Mouse (Mus musculus) layer of hippocampus, postnatal 10 days (tissue): ENCODE results near the gene Nlgn1. TPM values are rescaled to one million over a fixed set of nuclear protein-coding genes. Genes with fewer than 3 reads are reported as not detected.
A peak's percentile ranks its signal among the peaks of the same experiment; 100 is the strongest.

ENCODE experiments used
- DNase-seq, 2 experiments: peaks; one replicate each; pipeline ENCODE4 v3.0.0; 2021; ENCODE audit warnings: low spot score in 2 of 2
- long read RNA-seq: library from polyadenylated mRNA; stranded (forward); transcript quantifications from one replicate; pipeline ENCODE4 v2.0.0, GENCODE M21; 2023
- total RNA-seq, 2 experiments: library from RNA; stranded (reverse); gene quantifications; 2 replicates each; pipeline ENCODE4 v1.2.3; 2021

Gene Nlgn1
- 100 to 1,000 TPM; 112 to 114 TPM for total RNA-seq
- long read RNA-seq, partial matches to known transcripts, result 6 of 11 reads
- long read RNA-seq, other reads (novel, unspliced or antisense), result 5 of 11 reads

DNA sequence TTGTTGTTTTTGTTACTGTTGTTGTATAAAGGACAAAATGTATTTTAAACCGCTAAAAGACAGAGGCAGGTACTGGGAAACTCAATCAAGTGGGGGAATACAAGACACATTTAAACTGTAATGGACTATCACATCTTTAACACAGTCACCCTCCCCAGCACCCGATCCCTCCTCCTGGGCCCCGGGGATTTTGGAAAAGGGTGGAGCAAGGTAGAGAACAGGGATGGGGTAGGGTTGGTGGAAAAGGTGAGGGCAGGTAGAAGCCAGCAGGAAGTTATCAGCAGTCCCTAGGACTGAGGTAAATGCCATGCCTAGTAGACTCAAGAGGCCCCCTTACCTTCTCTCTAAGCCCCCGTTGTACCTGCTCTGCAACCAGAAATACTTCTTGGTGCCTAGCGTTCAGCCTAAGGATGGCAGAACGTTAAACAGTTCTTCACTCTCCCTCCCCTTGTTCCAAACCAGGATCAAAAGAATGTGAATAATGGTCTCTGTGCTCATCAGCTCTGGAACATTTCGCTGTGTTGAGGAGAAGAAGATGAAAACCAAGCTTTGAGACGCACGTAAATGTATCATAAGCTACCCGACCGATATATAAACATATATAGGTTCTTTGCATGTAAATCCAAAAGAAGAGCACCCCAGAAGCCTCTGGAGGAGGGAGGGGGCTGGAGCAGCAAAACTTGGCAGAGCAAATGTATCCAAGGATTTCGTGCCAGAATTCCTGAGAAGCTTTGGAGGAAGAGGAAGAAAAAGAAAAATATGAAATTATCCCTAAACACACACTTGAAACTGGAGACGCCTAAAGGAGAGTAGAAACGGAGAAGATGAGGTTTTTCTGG, at the start of gene Nlgn1:
Gene Nlgn1, minus strand, starts transcription at position 61 of the 839 bp plus-strand sequence.
- DNase-seq, result no peak

DNA sequence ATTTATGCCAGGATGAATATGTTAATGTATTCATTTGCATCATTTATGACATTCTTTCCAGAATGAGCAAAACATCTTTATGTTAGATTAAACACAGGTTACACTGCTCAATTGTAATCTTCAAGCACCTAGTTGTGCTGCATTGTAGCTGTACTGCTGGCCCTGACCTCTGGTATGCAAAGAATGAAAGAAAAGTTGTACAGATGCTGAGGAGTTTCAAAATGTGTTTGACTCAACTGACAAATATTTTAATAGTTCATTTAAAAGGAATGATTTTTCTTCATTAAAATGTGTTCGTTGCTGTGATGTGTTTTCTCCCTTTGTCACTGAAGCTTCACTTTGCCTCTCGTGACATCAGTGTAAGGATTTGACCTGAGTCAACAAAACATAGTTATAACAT, 46.0 kb upstream of the Nlgn1 start:
- no peak for DNase-seq

DNA sequence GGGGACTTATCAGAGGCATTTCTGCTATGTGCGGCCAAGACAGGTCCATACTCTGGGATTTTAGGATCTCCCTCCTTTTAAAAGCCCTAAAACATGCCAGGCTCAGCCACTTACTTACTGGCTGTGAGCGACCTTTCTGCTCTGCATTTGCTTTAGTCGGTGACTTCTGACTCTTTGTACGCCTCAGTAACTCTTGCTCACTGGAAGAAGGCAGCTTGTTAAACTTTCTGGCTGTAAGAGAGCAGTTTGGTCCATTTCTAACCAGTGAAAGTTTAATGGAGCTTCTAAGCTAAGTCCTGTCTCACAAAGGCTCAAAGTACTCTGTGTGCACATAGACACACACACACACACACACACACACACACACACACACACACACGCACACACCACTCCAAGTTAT, 22.8 kb upstream of the Nlgn1 start:
- no peak for DNase-seq

DNA sequence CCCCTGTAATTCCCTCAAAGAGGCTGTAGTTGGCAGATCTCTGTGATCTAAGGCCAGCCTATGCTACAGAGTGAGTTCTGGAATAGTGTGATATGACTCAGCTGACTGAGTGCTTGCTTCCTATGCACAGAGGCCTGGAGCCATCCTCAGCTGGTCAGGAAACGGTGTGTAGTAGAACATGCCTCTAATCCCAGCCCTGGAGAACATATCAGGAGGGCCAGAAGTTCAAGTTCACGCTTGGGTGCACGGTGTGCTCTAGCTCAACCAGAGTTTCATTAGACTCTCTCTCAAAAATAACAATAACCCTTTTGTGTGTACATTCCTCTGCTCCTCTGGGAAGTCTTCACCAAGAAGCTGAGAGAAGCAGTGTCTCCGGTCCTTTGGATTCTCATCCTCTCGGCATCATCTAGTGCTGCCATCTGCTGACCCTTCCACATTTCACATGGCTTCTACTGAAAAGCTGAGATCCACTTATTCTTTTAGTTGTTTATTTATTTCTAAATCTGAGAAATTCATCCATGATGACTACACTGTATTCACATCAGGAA, 22.3 kb upstream of the Nlgn1 start:
- peak in 1 of 2 experiments; percentile 42 for DNase-seq

DNA sequence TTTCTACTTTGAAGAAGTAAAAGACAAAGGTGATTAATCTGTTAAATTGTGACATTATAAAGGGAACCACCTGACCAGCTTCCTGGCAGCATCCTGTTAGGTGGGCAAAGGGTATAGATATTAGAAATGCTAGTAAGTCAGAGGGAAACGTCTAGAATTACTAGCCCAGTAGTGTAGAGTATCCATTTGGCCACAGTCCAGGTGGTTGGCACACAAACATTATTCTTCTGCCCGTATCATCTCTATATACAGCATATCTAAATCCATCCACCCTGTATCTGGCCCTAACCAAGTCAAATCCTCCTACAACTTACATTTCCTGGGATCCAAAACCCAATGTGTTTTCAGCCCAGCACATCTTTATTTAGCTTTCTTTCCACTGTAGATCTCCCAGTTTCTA, 5.2 kb upstream of the Nlgn1 start:
- DNase-seq, result no peak

DNA sequence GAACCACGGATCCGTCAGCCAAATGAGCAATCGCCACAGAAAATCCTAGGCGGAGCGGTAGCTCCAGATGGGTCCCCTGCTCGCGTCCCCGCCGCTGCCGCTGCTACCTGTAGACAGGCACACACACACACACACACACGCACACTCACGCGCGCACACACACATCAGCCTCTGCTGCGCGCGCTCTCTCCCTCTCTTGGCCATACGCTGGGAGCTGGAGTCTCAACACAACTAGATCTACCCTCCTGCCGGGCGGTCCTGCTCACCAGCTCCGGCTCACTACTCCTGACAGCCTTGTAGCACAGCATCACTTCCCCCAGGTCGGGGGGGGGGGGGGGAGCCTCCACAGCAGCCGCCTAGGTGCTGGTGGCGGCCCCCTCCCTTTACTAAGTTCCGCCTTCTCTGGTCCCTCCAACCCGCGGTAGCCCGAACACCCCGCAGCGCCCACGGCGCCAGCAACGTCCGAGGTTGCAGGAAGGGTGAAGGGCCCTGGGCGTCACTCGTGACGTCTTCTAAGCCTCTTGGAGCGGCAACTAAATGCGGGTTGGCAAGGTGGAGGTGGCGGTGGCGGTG, 1.1 kb upstream of the Nlgn1 start:
- DNase-seq, result peak; percentile 36 to 58

DNA sequence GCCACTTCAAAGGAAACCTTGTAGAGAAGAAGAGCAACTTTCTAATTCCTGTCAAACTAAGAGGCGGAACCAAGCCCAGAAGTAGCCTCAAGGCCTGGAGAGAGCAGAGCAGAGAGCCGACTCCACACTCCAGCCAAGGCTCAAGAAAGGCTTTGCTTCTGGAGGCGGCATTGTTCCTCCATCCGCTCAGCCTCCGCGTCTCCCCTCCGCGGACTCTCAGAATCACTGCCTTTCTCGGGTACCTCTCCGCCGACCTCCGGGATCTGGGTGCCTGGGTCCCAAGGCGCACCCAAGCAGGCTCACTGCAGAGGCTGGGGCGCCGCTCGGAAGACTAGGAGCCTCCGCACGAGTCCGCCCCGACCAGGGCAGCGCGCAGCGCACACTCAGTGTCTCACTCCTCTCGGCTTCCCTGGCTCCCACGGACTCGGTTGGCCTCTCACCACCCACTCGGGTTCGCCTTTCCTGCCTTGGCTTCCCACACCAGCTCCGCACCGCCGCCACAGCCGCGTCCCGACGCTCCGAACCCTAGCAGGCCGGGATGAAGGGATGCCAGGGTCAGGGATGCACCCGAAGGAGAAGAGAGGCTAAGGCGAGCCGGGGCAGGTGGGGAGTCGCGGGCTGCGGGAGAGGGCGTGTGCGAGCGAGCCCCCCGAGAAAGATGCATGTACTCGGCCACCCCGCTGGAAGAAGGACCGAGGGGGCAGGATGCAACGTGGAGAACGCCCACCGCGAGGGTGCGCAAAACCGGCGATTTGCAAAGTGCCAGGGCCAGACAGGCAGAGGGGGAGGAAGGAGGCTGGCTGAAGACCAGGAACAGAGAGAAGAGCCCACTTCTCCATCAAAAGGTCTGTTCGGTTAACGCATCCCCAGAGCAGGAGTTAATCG, 841 bp downstream of the Nlgn1 start:
- peak; percentile 70 to 83 for DNase-seq

DNA sequence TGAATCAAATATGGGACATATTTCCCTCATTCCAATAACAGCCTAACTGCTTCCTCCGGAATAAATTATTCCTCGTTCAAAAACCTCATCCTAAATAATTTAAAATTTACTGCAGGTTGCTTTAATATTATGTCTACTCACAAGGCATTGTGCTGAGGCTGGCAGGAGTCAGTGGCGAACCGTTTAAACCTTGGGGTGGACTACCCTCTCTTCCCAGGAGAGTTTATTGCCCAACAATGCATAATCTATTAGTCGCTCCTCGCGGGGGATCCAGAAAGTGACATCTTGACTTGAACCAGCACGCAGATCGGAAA, 1.4 kb downstream of the Nlgn1 start:
- no peak for DNase-seq

DNA sequence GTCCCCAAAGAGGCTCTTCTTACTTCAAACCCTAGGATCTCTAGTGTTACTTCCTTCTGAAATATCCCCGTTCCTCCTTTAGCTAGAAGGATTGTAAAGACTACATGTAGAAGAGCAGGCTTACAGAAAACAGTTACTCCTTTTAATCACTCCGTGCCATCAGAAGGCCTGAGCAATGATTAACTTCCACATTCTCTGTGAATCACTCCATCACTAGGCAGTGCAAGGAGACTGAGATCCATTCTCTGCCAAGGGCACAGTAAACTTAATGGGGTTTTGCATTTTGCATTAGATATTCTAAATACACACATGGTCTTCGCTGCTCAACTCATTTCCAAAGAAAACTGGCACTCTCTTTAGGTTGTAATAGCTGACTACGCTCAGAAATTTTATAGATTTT, 2.2 kb downstream of the Nlgn1 start:
- DNase-seq, result no peak

DNA sequence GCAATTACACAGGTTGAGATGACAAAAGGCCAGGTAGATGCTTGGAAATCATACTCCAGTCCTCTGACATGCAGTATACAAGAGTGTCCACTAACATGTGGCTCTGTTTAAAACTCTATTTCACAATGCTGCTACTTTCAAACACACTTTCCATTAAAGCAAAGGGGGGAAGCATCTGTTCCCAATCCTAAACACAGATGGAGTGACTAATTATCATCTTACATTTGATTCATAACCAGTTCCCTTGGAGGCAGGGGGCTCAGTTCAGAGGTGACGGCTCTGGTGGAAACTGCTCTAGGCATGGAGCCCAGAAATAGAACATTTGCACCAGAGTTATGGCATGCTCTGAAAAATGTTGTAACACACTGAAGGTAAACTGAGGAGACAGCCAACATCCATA, 7.8 kb downstream of the Nlgn1 start:
- DNase-seq, result no peak

DNA sequence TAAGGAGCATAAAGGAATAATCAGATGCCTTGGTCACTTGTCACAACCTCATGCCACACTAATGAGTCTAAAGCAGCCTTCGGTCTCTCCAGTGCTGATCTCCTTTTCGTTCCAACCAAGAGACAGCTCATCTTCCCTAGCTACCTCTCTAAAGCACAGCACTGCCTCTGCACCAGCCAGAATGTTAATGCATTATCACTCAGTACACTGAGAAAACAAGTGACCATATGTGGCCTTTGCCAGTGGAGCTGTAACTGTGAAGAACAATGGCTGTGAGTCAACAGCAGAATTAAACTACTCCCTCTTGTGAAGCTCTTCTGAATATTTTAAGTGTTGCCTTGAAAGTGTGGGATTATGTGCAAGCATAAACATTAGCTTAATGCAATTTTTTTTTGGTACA, 14.9 kb downstream of the Nlgn1 start:
- no peak for DNase-seq

DNA sequence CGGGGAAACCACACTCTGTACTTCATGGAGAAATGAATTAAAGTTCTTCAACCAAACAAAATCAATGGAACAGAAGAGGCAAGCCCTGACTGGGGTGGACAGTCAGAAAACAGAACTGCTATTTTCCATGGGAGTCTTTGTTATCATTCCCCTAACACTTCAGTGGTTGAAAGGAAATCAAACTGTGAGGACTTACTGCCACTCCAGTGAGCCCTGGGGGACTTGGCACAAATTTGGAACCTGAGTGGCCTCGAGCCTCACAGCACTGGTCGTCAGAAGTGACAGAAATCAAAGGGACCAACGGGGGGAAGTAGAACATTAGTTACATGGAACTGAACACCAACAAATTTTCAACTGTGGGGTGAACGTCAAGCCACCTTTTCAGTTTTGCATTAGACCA, 34.4 kb downstream of the Nlgn1 start:
- no peak for DNase-seq

DNA sequence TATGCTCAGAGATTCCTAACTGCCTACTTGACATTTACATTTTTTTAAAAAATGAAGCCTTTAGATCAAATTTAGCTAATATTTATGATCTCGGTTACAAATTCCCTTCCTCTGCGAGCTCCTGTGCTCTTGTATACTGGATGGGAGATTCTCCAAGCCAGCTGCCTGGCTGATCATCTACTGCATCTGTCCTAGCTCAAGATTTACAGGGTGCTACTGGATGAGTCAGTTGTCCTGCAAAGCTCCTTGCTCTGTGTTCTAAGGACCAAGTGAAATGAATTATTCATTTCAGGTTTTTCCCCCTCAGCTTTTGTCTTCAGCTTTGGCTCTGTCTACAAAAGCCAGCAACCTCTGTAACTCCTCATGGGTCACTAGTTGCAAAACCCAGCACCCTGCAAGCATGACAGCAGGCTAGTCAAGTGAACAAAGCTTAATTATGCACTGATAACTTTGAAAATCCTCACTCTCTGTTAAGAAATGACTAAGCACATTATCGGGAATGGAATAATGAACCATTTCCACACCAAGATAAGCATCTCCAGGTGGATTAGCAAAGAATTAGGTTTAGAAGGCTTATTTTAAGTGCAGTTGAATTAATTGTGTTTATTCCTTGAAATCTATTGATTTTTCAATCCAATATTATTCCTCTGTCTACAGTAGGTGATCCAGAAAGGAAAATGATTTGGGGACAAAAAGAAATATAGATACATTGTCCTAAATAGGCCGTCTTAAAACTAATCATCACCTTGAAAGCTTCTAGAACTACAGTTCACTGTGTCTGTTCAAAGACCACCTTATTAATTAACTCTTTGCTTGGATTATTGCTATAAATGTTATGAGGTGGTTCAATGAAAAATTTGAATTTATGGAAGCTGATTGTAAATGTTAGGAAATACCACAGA, 61.1 kb downstream of the Nlgn1 start:
- no peak for DNase-seq

DNA sequence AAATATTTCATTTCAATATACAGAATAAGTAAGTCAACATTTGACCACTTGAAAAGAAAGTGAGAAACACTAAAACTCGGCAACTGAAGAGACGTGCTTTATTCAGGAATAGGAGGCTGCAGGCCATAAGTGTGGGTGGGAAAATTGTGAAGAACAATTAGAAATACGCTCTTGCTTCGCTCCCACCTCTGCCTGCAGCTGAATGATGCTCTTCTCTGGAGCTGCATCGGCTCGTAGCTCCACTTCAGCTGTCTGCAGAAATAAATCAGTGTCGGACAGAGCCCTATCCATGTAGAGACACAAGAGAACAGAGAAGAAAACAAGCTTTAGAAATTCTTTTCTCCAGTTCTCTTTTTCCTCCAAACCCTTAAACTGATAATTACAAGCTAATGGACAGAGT, 85.7 kb downstream of the Nlgn1 start:
- no peak for DNase-seq

DNA sequence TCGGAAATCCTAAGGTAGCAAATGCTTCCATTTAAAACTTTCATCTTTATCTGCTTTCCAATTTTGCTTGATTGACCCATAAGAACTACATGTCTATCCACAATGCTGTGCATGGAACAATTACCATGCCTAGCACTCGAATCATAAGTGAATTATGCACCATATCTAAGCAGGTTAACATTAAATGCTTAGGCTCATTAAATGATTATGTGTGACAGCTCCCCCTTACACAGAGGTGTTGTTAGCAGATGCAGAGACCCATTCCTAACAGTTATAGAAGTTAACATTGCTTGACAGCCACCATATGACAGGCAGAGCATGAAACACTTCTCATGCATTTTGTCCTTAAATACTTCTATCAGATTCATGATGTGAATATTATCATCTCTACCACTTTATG, 89.0 kb downstream of the Nlgn1 start:
- no peak for DNase-seq

DNA sequence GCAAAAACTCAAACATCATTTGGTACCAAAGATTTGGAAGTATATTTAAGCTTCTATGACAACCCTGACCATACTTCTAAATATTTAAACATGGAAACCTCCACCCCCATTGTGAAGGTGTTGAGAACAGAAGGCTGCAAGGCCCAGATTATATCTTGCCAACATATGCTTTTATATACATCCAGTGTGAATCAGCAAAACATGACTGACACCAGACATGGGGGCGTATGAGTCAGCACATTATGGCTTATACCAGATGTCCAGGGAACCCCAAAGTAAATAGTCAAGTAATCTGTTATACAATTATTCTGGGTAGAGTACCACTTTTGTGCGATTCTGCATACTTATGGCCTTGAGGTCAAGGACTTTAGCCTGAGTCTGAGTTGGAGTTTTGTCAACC, 102.3 kb downstream of the Nlgn1 start:
- DNase-seq, result no peak

DNA sequence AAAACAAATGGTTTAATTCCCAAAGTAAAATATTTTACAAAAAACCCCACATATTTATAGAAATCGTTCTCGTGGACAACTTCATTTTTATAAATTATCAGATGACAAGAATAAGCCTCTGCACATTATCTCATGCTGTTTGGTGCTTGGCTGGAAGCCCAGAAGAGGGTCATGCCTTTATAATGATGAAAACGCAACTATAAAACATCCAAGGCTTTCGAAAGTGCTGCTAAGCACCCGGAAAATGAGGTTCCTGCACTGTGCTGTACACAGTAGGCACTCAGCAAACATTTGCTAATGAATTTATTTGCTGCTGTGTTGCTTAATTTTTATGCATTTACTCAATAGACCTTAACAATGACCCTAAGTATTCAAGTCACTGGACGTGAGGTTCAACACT, 103.4 kb downstream of the Nlgn1 start:
- DNase-seq, result no peak

DNA sequence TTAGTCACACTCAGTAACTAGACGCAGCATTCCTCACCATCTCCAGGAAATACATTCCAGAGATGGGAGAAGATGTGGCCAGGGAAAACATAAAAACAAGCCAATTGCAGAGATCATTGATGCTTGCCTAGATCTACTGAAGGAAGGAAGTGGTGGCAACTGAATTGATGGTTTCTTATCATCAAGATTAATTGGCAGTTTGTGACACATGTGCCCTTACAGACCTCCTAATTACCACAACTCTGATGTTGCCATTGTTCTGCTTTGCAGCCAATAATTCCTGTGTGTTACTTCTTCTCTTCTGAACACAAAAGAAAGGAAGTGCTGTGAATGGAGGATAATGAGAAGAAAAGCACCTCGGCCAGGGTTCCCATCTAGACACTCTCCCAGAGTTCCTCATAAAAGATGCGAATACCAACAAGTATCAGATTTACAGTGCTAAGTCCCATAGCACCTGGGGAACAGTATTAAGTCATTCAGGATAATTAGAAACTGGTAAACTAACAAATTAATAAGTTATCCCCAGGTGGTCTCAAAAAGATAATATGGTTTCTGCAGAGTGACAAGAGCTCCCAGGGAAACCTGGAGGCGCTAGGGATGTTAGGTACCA, 104.0 kb downstream of the Nlgn1 start:
- DNase-seq, result no peak

DNA sequence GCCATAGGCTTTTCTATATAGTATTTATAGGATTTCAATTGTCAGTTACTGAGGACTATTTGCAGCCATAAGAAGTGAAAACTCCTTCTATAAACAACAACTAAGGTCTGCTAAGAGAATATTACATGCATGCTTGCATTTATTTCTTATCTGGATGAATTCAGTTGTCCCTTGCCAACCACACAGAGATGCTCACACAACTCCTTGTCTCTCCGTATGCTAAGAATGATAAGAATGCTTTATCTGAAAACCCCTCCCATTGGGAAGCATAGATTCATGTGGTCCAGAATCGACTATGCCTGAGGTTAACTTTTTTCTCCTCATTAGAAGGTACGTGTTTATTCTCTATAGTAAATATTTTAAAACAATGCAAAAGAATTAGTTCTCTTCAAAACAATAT, 108.8 kb downstream of the Nlgn1 start:
- no peak for DNase-seq

DNA sequence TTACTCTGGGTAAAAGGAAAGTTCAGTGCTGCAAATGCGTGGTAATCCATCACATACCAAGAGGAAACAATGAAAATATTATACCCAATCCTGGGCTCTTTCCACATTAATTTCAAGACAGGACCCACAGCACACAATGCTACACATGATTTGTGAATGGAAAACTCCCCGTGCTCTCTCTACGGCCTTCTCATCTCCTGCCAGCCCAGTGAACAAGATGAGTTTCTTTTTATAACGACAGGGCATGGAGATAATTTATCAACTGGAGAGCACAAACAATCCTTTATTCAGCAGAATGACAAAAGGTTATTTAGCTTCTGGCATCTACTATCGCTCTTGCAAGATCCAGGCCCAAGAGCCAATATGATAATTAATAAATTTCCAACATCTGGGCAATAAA, 116.0 kb downstream of the Nlgn1 start:
- no peak for DNase-seq
